Mouse (Mus musculus) inflammation-experienced regulatory T-cells, adult 6 months (primary cell): ENCODE data around the gene Tmigd1. TPM values are rescaled to one million over a fixed set of nuclear protein-coding genes. Genes with fewer than 3 reads are reported as not detected.
"Not testable (repeated sequence)": the region's sequence is repeated elsewhere in the genome, so short reads cannot be mapped to it uniquely, and the experiment has no call there.

Experiments
- ATAC-seq: one replicate; pipeline ENCODE4 v1.8.0; 2017
- polyA plus RNA-seq, 3 experiments: library from polyadenylated mRNA; unstranded; fragments of 100-300 nt; shearing (Covaris generic); gene quantifications; one replicate each; pipeline ENCODE4 v1.2.1; 2017

Gene Tmigd1
- polyA plus RNA-seq, 3 experiments from 2014 or later = 0.42 to 2.8 (median 1.1) TPM

- ATAC-seq = no peak
Measured at GRCm38 (mm10) chr11:76899758-76900738, 1.9 kb upstream of the Tmigd1 start.

GRCm38 (mm10) chr11:76904340-76904739 is 2.4 kb downstream of the Tmigd1 start:
- no peak for ATAC-seq

- ATAC-seq = no peak
Measured at GRCm38 (mm10) chr11:76908651-76909050, 6.7 kb downstream of the Tmigd1 start.

- ATAC-seq = no peak
Measured at GRCm38 (mm10) chr11:76911325-76912054, 9.5 kb downstream of the Tmigd1 start.

GRCm38 (mm10) chr11:76912055-76912395 is 10.1 kb downstream of the Tmigd1 start:
- ATAC-seq = no peak

- ATAC-seq = no peak
Measured at GRCm38 (mm10) chr11:76914366-76914765, 12.4 kb downstream of the Tmigd1 start.

GRCm38 (mm10) chr11:76916539-76917229 is 14.7 kb downstream of the Tmigd1 start:
- no peak for ATAC-seq

- ATAC-seq = no peak
Measured at GRCm38 (mm10) chr11:76917230-76917548, 15.2 kb downstream of the Tmigd1 start.

GRCm38 (mm10) chr11:76920607-76921006 is 18.6 kb downstream of the Tmigd1 start:
- ATAC-seq = no peak

- no peak for ATAC-seq
Measured at GRCm38 (mm10) chr11:76924759-76925236, 22.8 kb downstream of the Tmigd1 start, which contains the start of gene Blmh. Gene Blmh, plus strand, starts transcription at chr11:76924809.

GRCm38 (mm10) chr11:76928586-76928985 is 26.6 kb downstream of the Tmigd1 start:
- not testable (repeated sequence) for ATAC-seq

GRCm38 (mm10) chr11:76933209-76933608 is 31.2 kb downstream of the Tmigd1 start:
- no peak for ATAC-seq

- ATAC-seq = no peak
Measured at GRCm38 (mm10) chr11:76936578-76936977, 34.6 kb downstream of the Tmigd1 start.

GRCm38 (mm10) chr11:76944839-76945238 is 42.9 kb downstream of the Tmigd1 start:
- ATAC-seq = no peak

- ATAC-seq = peak; percentile 90
Measured at GRCm38 (mm10) chr11:76945386-76946202, 43.6 kb downstream of the Tmigd1 start.

- ATAC-seq = no peak
Measured at GRCm38 (mm10) chr11:76946203-76946585, 44.2 kb downstream of the Tmigd1 start.

- no peak for ATAC-seq
Measured at GRCm38 (mm10) chr11:76953536-76953935, 51.6 kb downstream of the Tmigd1 start.

- no peak for ATAC-seq
Measured at GRCm38 (mm10) chr11:76965703-76966102, 63.7 kb downstream of the Tmigd1 start.
